Mouse (Mus musculus): ENCODE data around the gene Stk38.
"Not testable (repeated sequence)": the region's sequence is repeated elsewhere in the genome, so short reads cannot be mapped to it uniquely, and the experiment has no call there.

Gene Stk38

DNA sequence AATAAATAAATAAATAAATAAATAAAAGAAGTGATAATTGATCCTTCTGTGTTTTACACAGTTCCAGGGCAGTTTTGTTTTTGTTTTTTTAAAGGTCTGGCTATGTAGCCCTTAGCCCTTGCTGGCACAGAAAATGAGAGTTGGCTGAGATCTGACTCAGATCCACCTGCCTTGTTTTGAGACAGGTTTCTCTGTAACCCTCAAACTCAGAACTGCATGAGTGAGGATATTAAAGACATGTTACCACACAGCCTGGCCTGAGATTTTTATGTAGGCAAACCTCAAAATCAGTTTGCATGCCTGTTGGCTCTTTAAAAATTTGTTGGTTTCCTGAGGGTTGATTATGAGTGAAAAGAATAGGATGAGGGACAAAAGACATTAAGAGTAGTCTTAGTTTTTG lies 27.7 kb upstream of the Stk38 start:
- no peak for DNase-seq (ENCODE audit: low spot score)

- DNase-seq (ENCODE audit: low spot score): no peak
Measured at GRCm38 (mm10) chr17:29034264-29034663, 26.5 kb upstream of the Stk38 start.

GRCm38 (mm10) chr17:29033569-29034061 lies 25.8 kb upstream of the Stk38 start:
- no peak for DNase-seq (ENCODE audit: low spot score)

- DNase-seq (ENCODE audit: low spot score): peak; percentile 97
Measured at GRCm38 (mm10) chr17:29032274-29033069, 24.7 kb upstream of the Stk38 start, which contains the start of gene Srsf3. Srsf3 (plus strand) TSS chr17:29032628.

GRCm38 (mm10) chr17:29031771-29032273 lies 24.0 kb upstream of the Stk38 start:
- peak; percentile 46 for DNase-seq (ENCODE audit: low spot score)

GRCm38 (mm10) chr17:29031085-29031711 lies 23.4 kb upstream of the Stk38 start:
- DNase-seq (ENCODE audit: low spot score): not testable (repeated sequence)

DNA sequence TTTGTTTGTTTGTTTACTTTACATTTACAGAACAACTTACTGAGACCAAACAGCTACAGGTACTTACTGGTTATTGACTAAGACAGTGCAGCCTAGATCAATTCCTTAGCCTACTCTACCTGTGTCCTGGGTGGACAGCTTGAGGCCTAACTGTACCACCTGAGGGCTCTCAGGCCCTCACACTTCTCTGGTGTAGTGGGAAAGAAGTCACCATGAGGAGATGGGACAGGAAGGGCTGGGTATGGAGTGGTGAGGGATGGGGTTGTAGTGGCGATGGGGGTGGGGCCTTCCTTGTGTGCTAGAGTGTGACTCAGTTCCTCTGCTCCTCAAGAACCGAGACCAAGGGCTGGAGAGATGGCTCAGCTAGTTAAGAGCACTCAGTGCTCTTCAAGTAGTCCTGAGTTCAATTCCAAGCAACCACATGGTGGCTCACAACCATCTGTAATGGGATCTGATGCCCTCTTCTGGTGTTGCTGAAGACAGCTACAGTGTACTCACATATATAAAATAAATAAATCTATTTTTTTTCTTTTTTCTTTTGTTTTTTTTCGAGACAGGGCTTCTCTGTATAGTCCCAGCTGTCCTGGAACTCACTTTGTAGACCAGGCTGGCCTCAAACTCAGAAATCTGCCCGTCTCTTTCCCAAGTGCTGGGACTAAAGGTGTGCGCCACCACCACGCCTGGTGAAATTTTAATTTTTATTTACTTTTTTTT lies 22.7 kb upstream of the Stk38 start:
- DNase-seq (ENCODE audit: low spot score): no peak

DNA sequence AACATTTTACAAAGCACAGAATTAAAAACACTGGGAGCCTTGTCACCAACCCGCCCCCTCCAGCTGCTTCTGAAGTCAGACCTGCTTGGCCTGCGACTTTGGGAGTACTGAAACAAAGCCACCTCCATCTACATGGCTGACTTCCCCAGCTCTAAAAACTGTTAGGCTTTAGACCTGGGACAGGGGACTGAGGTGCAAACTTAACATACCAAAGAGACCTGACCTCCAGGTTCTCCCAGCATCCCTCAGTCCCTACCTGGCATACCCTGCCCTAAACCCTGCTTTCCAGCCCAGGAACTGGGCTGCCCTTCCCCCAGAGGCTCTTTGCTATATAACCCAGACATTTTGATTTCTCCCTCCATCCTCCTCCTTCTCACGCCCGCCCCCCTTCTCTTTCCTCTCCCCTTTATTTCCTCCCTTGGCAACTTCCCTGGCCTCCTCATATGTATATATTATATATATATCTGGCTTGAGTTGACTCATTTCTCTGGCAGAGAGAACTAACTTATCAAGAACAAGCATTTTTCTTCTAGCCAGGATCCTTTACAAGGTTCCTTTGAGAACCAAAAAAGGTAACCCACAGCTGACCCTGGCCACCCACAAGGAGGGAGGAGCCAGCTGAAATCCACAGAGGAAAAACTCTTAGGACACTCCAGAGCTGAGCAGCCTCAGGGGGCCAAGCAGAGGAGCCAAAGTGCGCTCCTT lies 19.0 kb upstream of the Stk38 start:
- no peak for DNase-seq (ENCODE audit: low spot score)

- DNase-seq (ENCODE audit: low spot score): no peak
Measured at GRCm38 (mm10) chr17:29024896-29025565, 17.2 kb upstream of the Stk38 start.

DNA sequence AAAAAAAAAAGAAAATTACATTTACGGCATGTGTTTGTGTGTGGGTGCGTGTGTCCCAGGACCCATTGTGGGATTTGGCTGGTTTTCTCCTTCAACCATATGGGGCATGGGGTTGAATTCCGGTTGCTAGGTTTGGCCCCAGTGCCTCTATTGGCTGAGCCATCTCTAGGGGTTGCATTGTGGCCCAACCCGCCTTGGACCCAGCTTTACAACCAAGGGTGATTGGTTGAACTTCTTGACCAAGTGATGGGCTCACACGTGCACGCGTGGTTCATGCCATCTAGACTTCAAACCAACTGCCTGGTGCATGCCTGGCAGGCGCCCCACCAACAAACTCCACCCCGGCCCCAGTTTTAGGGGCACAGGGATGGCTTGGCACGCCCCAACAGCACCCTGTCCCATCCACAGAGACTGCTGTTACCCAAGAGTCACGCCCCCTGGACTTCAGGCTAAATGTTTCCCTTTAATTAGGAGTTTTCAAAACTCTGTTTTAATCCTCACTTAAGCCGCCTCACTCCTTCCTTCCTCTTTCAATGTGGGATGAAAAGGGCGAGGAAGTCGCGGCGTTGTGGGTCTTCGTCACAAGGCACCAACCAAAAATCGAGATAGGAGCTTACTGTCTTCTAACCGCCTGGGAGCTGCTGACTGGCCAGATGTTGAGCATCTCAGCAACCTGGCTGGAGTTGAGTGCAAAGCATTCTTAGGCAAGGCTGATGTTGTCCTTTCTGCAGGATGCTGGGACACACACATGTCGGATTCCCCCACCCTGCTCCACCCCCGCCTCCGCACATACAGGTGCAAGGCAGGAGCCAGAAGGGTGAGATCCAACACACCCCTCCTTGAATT lies 16.5 kb upstream of the Stk38 start:
- DNase-seq (ENCODE audit: low spot score): no peak

DNA sequence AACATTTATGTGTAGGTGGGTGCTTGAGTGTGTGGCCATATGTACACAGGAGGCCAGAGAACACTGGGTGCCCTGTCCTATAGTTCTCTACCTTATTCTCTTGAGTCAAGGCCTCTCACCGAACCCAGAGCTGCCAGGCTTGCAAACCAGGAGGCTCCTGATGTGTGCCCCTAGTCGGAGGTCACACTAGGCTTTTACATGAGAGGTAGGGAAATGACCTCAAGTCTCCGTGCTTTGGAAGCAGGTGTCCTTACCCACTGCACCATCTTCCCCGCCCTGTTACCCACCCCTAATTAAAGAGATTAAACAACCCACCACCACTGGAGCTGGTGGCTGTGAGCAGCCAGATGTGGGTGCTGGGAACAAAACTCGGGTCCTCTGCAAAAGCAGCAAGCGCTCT lies 15.6 kb upstream of the Stk38 start:
- no peak for DNase-seq (ENCODE audit: low spot score)

DNA sequence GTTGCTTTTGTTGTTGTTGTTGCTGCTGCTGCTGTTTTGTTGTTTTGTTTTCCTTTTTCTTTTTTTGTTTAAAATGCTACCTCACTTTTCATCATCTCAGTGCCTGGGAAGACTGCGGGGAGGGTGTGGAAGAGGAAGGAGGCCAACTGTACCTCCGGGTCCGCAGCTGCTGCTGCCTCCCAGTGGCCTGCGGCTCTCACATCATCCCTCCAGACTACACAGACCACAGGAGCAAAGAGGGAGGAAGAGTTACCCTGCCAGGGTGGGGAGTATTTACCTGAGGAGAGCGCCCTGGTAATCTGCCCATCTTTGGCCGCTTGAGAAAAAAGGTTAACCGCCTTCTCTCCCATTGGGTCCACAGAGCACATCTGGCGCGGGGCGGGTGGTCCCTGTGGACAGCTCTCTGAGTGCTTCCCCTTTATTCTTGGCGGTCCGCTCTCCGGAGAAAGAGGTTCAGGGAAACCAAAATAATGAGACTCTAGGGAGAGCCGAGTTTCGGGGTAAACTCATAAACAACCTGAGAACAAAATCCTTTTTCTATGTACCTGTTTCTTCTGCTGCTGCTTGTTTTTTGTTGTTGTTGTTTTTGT lies 14.5 kb upstream of the Stk38 start:
- no peak for DNase-seq (ENCODE audit: low spot score)

- no peak for DNase-seq (ENCODE audit: low spot score)
Measured at GRCm38 (mm10) chr17:29020444-29020843, 12.6 kb upstream of the Stk38 start.

DNA sequence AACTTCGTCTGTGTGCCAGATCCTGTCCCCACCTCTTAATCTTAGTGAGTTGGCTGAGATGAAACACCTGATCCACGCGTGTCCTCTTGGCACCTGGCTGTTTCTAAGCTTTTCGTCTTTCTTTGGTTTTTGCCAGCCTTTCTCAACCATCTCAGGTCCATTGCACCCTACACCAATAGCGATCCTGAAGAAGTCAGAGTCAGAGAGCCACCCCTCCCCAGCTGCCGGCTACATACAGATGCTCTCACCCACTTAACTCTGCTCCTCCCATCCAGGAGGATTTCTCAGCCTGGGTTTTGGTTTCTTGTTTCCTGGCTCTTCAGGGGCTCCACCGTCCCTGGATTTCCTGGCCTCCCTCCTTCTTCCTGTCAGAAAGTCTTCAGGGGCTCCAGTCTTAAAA lies 11.6 kb upstream of the Stk38 start:
- DNase-seq (ENCODE audit: low spot score): no peak

- no peak for DNase-seq (ENCODE audit: low spot score)
Measured at GRCm38 (mm10) chr17:29018292-29018984, 10.6 kb upstream of the Stk38 start.

DNA sequence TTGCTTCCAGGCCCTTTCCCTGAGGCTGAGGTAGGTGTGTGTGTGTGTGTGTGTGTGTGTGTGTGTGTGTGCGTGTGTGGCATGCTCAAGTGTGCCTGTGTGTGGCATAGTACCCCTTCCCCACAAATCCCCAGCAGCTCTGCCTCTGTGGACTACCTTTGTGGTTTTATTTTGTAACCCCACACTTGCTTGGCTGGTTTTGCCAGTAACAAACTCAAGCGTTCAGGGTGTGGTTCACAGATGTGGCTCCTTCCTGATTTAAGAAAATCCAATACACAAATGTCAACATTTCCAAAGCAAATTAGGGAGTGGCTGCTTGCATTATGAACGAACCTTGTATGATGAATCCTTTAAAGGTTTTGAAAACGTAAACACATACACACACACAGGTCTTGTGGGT lies 8.9 kb upstream of the Stk38 start:
- no peak for DNase-seq (ENCODE audit: low spot score)

DNA sequence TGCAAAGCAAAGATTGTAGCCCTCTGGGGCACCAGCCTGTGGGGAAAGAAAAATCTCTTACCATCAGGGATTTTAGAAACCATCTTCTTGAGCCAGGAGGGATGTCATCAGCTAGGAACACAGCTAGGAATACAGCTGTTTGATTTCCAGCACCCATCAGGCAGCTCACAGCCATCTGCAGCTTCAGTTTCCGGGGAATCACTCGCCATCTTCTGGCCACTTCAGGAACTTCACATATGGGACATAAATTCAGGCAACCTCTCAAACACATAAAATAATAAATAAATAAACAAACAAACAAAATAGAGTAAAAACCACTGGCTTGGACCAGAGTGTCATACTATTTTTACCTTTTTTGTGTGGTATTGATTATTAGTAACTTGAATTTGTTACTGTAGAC lies 7.8 kb upstream of the Stk38 start:
- DNase-seq (ENCODE audit: low spot score): peak; percentile 50

DNA sequence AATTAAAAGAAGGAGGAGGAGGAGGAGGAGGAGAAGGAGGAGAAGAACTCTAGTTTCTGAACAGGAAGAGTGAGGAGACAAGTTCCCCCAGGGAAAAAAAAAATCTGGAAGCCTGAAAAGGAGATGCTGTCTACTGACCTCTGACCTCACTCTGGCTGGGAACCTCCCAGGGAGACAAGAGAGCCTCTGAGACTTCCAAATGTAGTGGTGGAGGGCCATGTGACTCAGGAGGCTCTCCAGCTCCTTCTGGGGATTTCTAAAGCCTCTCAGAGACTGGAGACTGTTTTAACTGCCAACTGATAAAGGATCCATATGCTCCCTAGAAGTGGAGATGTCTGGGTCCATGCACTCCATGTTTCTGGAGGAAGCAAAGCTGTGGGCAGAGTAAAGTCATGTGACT lies 6.4 kb upstream of the Stk38 start:
- no peak for DNase-seq (ENCODE audit: low spot score)

DNA sequence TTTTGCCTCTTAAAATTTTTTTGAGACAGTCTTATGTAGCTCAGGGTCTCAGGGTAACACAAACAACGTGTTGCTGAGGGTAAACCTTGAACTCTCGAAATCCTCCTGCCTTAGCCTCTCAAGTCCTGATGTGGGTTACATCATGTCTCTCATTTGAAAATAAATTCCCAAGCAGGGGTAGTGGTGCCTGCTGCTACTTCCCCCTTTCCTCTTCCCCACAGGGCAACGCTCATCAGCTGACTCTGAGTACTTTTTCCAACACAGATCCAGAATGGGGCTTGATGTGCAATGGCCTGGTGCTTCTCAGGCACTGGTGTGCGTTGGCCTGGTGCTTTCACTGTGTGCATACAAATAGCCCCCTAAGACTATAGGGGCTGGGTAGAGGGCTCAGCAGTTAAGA lies 1.4 kb upstream of the Stk38 start:
- no peak for DNase-seq (ENCODE audit: low spot score)

DNA sequence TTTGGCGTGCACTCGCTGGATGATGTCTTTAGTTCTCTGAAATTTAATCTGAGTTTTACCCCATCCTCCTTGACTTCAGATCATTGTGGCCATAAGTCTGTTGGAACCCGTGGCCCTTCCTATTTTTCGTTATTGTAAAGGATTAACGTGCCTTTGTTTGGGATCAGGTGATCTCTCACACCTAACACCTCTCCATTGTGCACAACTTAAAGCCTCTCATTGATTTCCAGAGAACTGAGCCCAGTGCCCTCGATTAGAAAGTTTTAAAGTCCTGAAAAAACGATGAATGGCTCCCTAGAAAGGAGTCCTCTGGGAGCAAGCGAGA lies 493 bp upstream of the Stk38 start:
- DNase-seq (ENCODE audit: low spot score): no peak
